Mouse (Mus musculus) embryonic fibroblast, embryonic 13.5 days (primary cell): ENCODE results near the gene Cdc20. TPM values are rescaled to one million over a fixed set of nuclear protein-coding genes. Genes with fewer than 3 reads are reported as not detected.

Experiments
- H3K27ac ChIP-seq: 2 replicates; pipeline ENCODE4 v1.5.1; 2012; ENCODE audit warnings: low read length, control low read depth, inconsistent platforms; ENCODE audit not compliant: insufficient read depth
- H3K4me1 ChIP-seq: 2 replicates; pipeline ENCODE4 v1.6.1; 2011; ENCODE audit warnings: low read length; ENCODE audit not compliant: control insufficient read depth, insufficient read depth
- H3K4me3 ChIP-seq: 2 replicates; pipeline ENCODE4 v1.5.1; 2011; ENCODE audit warnings: mild to moderate bottlenecking, control low read depth, low read length; ENCODE audit not compliant: insufficient read depth
- CTCF ChIP-seq: IDR thresholded peaks from 2 replicates; pipeline ENCODE4 v1.5.1; 2011; ENCODE audit warnings: mild to moderate bottlenecking, control low read depth, low read length, moderate library complexity, borderline replicate concordance; ENCODE audit not compliant: insufficient read depth
- POLR2A ChIP-seq: IDR thresholded peaks from 2 replicates; pipeline ENCODE4 v1.6.1; 2011; ENCODE audit warnings: low read depth, mild to moderate bottlenecking, control low read depth, low read length, moderate library complexity
- polyA plus RNA-seq: library from polyadenylated mRNA; stranded (reverse); fragments of >200 nt; gene quantifications from 2 replicates; pipeline ENCODE4 v1.2.4, GENCODE M21; 2011; ENCODE audit warnings: low read depth; ENCODE audit not compliant: missing spikeins, insufficient read length

Cdc20 gene
- polyA plus RNA-seq, 1 experiment, result 61.6 TPM

DNA sequence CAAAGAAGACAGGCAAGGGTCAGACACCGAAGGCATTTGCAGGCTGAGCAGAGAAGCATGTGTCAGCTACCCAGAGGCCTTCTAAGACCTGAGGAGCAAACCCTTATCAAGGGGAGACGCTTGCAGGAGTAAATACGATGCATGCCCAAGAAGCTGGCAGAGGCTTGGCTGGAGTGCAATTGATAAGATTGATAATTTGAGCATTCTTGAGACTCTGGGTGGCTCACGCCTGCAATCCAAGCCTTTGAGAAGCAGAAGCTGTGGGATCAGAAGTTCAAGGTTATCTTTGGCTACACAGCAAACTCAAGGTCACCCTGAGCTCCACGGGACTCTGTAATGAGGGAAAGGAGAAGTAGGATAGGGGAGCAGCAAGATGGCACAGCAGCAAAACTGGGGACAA is 35.2 kb downstream of the Cdc20 start:
- no peaks in the 10 kb centered on the region for H3K4me1 ChIP-seq
- no peak overlapping the region for H3K4me3 ChIP-seq
- H3K27ac ChIP-seq, result no peak overlapping the region
- TF ChIP-seq CTCF (no peak), POLR2A (no peak)

DNA sequence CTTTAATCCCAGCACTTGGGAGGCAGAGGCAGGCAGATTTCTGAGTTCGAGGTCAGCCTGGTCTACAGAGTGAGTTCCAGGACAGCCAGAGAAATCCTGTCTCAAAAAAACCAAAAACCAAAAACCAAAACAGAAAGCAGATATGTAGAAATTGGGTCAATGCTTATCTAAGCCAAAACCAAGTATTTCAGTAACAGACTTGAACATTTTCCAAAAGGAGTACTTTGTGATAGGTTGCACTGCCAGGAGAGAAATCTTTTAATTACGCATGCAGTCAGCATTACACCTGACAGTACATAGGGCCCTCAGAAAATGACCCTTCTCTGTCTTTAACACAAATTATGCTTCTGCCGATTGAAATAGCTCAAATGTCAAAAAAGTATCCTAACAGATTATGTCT is 35.7 kb downstream of the Cdc20 start:
- H3K4me1 ChIP-seq, result no peaks in the 10 kb centered on the region
- H3K4me3 ChIP-seq, result no peak overlapping the region
- H3K27ac ChIP-seq, result no peak overlapping the region
- TF ChIP-seq CTCF, result no peak
- no peak for TF ChIP-seq POLR2A

DNA sequence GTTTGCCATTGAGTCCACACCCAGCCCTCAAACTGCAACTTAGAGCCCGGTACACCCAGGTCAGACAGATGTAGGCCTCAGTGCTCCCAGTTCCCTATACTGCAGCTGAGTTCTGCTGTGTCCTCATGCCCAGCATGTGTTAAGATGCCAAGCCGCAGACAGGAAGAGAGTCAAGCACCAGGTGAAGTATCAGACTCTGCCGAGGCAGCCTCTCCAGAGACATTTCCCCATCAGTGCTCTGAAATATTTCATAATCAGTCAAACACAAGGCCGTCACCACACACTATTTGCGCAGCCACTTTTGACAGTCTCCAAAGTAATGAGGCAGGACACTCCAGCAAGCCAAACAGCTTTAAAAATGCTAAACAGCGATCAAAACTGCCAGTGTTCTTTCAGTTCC is 38.8 kb downstream of the Cdc20 start:
- H3K27ac ChIP-seq, result no peak overlapping the region
- TF ChIP-seq POLR2A, result no peak
- TF ChIP-seq CTCF, result no peak
- H3K4me1 ChIP-seq, result no peaks in the 10 kb centered on the region
- H3K4me3 ChIP-seq, result no peak overlapping the region

DNA sequence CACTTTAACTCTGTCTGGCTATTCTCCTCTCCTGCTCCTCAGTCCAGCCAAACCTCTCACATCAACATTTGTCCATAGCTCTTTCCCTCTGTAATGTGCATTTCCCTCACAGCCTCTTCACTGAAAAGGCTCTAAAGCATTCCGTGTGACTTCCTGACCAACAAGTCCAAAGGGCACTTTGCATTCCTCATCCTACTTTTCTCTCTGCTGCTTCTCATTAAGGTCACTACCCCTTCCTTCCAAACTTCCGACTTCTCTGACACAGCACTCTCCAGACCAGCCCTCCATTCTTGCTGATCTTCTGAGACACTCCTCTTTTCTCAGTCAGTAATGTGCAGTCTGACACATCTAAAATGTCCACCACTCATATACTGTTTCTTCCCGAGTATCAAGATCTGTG is 40.7 kb downstream of the Cdc20 start:
- H3K4me3 ChIP-seq, result no peak overlapping the region
- H3K4me1 ChIP-seq, result no peaks in the 10 kb centered on the region
- TF ChIP-seq POLR2A, result no peak
- TF ChIP-seq CTCF, result no peak
- H3K27ac ChIP-seq, result no peak overlapping the region

DNA sequence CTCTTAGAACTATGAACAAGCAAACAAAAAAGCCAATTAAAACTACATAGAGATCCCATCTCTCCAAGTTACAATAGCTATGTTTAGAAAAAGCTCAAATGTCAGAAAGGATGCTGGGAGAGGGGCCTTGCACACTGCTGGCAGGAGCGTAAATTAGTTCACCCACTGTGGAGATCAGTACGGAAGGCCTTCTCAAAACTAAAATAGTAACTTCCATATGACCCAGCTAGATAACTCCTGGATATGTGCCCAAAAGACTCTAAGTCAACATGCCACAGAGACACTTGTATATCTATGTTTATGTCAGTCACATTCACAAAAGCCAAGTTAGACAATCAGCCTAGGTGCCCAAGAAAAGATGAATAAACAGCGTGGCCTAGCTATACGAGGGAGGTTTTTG is 41.9 kb downstream of the Cdc20 start:
- TF ChIP-seq POLR2A (no peak), CTCF (no peak)
- Histone ChIP-seq H3K4me1 (no peaks in the 10 kb centered on the region), H3K27ac (no peak overlapping the region), H3K4me3 (no peak overlapping the region)

DNA sequence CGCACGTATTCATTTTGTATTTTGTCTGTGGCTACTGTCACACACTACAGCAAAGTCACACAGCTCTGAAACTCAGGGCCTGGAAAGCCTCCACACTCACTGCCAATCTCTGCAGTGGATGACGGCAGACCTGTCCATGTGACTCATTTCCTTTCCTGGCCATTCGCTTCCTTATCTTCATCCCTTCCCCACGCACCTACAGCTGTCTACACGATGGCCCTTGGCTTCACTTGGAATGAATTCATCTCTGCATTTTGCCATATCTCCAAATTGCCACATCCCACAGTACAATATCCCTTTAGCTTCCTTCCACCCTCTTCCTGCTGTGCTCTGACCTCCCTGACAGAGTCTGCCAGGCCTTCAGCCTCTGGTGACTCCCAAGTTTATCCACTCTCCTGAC is 42.6 kb downstream of the Cdc20 start:
- Histone ChIP-seq H3K4me1 (no peaks in the 10 kb centered on the region), H3K4me3 (no peak overlapping the region), H3K27ac (no peak overlapping the region)
- no peak for TF ChIP-seq POLR2A
- TF ChIP-seq CTCF, result no peak

DNA sequence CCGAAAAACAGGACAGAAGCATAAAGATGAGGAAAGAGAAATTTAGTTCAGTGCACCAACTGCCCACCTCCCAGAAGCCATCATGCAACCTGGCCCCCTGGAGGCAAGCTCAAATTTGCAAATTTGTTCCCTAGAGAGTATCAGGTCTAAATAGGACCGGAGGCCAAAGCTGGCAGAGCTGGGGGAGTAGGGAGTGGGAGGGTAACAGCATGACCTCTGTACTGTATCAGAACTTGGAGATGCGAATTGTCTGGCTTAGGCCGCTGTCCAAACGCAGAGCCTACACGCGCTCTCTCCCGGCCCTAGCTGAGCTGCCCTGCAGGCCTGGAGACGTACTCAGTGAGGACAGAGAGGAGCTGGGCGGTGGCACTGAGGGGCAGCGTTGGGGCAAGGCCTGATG is 47.0 kb downstream of the Cdc20 start:
- Histone ChIP-seq H3K27ac (no peak overlapping the region), H3K4me3 (no peak overlapping the region)

DNA sequence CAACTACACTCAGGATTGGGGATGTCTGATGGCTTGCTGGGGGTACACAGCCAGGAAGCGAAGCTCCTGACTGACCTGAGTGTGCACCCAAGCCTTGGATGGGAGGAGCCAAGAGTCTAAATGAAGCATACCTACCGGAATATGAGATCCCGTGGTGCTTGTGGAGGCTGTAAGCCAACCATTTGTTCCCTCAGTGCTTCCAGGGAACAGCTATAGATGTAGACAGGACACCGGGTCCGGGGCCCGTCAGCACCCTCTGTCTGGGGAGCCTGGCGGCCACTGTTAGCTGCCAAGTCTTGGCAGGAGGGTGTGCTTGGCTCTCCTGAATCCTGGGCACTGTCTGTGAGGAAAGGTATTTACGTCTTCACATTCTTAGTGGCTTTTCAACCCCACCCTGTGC is 49.8 kb downstream of the Cdc20 start:
- no peak for TF ChIP-seq POLR2A
- TF ChIP-seq CTCF, result no peak
- H3K4me1 ChIP-seq, result no peaks in the 10 kb centered on the region
- H3K27ac ChIP-seq, result no peak overlapping the region
- no peak overlapping the region for H3K4me3 ChIP-seq

More for the DNA sequence above, 47.0 kb downstream of the Cdc20 start:
- no peaks in the 10 kb centered on the region for H3K4me1 ChIP-seq
- no peak for TF ChIP-seq CTCF
- no peak for TF ChIP-seq POLR2A

DNA sequence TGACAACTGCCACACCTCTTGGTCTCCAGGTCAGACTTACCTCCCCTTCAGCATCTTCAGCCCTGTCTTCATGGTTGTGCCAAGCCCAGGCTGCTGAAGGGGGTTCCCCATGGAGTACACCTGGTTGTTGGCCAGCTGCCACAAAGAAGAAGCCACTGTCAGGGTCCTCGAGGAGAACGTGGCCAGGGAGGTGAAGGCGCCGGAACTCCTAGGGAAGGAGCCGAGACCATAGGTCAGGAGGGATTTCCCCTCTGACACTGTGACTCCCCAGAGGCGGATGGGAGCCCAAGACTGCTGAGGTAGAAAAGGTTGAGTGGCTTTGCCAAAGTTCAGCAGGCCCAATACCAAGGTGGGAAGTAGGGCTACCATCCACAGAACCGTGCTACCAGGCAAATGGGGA is 53.9 kb downstream of the Cdc20 start:
- Histone ChIP-seq H3K4me3 (no peak overlapping the region), H3K4me1 (no peaks in the 10 kb centered on the region), H3K27ac (no peak overlapping the region)
- TF ChIP-seq POLR2A, result no peak
- no peak for TF ChIP-seq CTCF

Other genes with a start within 250 kb of the Cdc20 start
- 38.3 and 39.9 TPM in 2 replicates for gene Ptprf, start 145.9 kb downstream of the Cdc20 start, polyA plus RNA-seq
- gene Szt2, start 28.1 kb downstream of the Cdc20 start, polyA plus RNA-seq, result 13.4 and 14.0 TPM in 2 replicates
- 85.6 and 99.8 TPM in 2 replicates for gene Med8, start 28.0 kb downstream of the Cdc20 start, polyA plus RNA-seq
- 164 and 172 TPM in 2 replicates for gene Elovl1, start 9.3 kb downstream of the Cdc20 start, polyA plus RNA-seq
- gene Mpl, start 20.2 kb upstream of the Cdc20 start, polyA plus RNA-seq, result not detected in 2 replicates
- not detected in 2 replicates for gene Tie1, start 52.7 kb upstream of the Cdc20 start, polyA plus RNA-seq
- not detected in 2 replicates for gene 2610528J11Rik, start 89.6 kb upstream of the Cdc20 start, polyA plus RNA-seq
- gene Tmem125, start 106.7 kb upstream of the Cdc20 start, polyA plus RNA-seq, result 0.95 TPM in 1 of 2 replicates, not detected in the other
- not detected in 2 replicates for gene Cfap57, start 183.4 kb upstream of the Cdc20 start, polyA plus RNA-seq
- gene Ebna1bp2, start 183.4 kb upstream of the Cdc20 start, polyA plus RNA-seq, result 66.1 and 75.0 TPM in 2 replicates
- not detected in 2 replicates for gene Olfr62, start 221.6 kb upstream of the Cdc20 start, polyA plus RNA-seq